Mouse (Mus musculus) megakaryocyte progenitor cell, adult 5-6 weeks (primary cell): ENCODE measurements around the gene Hoxd4. TPM values are rescaled to one million over a fixed set of nuclear protein-coding genes. Genes with fewer than 3 reads are reported as not detected.

Experiments used
- ATAC-seq: replicated peaks from 2 replicates; pipeline ENCODE4 v1.8.0; 2016; ENCODE audit warnings: mild to moderate bottlenecking, moderate TSS enrichment, inconsistent platforms; ENCODE audit not compliant: poor library complexity
- total RNA-seq, 2 experiments: library from RNA; stranded (forward) in 1 of 2; stranded (reverse) in 1 of 2; fragments of 157-497, 149-512 nt in 1 of 2; fragments of 200-1000 nt in 1 of 2; gene quantifications; 2 replicates each; pipeline versions ENCODE4 v1.2.3 to v1.2.4; 2015 to 2017

Gene Hoxd4
- total RNA-seq, 2 experiments from 2014 or later, result not detected

GRCm38 (mm10) chr2:74739869-74740268 is 28.1 kb downstream of the Hoxd4 start:
- ATAC-seq, result no peak

DNA sequence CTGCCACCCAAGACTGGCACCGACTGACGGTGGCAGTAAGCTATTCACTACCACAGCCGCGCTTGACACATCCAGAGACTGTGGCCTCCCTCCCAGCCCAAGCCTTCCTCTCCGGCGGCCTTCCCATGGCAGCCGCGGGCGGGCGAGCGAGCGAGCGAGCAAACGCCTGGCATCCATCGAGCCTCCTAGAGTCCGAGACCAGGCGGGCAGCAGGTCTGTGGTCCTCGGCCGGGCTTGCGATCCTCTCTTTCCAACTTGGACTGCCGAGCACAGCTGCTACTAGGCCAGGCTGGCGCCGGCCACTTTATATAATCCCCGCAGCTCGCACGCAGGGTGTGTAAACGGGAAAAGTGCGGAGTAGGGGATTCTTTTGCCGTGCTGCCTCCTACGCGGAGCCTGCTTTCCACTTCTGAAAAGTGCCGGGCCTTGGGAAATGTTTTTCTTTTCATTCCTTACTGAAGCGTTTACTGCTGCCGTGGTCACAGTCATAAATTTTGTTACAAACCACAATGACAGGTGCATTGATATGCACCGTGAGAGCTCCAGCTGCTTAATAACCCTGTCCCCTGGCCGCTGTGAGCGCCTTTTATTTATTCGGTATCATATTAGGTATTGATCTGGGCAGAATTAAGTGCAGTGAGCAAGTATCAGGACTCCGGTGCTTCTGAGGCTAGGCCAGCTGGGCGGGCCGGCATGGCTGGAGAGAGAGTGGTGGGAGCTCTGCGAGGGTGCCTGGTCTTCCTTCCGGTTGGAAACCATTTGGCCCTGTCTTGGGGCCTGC is 28.8 kb downstream of the Hoxd4 start:
- no peak for ATAC-seq

DNA sequence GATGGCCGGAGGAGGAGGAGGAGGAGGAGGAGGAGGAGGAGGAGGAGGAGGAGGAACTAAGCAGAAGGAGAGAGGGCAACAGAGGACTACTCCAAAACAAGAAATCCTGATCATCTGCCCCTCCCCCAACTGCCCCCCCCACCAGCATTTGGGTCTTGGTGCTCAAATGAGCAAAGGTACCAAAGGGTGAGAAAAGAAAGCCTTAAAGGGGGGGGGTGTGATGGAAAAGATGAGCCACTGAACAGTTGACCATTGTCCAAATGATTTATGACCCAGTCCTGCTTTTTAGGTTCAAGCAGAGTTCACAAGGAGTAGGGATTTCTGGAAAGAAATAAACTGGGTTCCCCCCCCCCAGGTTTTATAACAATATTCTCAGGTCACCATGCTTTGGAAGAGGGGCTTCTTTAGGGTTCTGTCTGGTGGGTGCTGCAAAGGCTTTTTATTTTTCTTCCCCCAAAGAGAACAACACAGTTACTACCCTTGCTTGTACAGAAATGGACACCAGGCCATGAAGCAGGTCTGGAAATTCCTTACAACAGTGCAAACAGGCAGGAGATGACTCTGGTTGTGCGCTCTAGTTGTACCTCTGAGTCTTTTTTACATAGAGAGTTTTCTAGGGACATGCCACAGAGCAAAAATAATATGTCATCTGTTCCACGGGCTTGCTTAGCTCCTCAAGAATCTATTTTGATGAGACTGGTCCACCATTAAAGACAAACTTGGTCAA is 29.7 kb downstream of the Hoxd4 start:
- ATAC-seq, result no peak

GRCm38 (mm10) chr2:74741979-74742277 is 30.2 kb downstream of the Hoxd4 start:
- no peak for ATAC-seq

GRCm38 (mm10) chr2:74745540-74746297 is 34.0 kb downstream of the Hoxd4 start:
- ATAC-seq, result no peak

GRCm38 (mm10) chr2:74746298-74746921 is 34.7 kb downstream of the Hoxd4 start:
- ATAC-seq, result 0 out of 2 replicates have a peak, but pooled peaks have one; percentile 29

- ATAC-seq, result no peak
Measured at GRCm38 (mm10) chr2:74747006-74747405, 35.3 kb downstream of the Hoxd4 start.

DNA sequence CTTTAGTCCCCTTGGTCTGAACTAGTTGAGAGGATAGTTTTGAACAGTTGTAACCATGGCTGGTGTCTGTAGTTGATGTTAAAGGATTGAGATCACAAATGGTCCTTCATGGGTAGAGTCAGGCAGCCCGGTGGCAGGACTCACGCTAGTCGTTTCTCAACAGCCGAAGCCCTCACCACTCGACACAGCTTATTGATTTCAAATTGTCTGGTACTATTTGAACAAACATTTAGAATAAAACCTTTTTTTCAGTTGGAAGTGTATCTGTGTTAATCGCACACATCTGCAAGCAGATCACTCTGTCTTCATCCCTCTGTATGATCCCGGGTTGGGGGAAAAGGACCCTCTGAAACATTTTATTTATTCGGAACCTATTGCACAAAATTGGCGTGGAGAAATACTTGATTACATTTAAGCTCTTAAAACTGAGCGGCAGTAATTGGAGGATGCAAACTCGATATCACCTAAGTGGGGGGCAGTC is 36.0 kb downstream of the Hoxd4 start:
- no peak for ATAC-seq

DNA sequence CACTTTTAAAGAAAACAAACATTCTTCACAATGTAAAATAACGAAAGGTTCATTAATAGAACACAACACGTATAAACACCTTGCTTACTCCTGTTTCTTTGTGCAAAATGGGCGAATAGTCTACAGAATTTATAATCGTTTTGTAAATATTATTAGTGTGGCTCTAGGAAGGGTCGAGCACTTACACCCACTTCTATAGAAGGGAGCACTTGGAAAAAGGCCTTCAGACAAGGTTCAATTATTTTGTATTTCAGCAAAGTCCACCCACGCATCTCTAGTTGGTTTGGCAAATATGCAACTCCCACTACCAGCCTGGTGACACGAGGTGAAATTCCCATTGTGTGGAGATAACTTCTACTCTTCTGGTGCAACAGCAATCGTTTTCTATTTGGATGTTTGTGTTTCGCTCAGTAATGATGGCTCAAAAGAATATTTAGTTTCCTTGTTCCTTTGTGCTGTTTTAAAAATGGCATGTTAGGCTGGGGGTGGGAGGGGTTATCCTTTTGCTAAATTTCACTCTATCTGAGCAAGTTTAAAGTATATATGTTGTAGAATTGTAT is 36.8 kb downstream of the Hoxd4 start:
- ATAC-seq, result no peak

- peak; percentile 53; the same call in 1 of the 2 replicates for ATAC-seq
Measured at GRCm38 (mm10) chr2:74749337-74750121, 37.8 kb downstream of the Hoxd4 start.

GRCm38 (mm10) chr2:74750731-74751250 is 39.1 kb downstream of the Hoxd4 start:
- ATAC-seq, result no peak

GRCm38 (mm10) chr2:74751861-74752260 is 40.1 kb downstream of the Hoxd4 start:
- ATAC-seq, result no peak

DNA sequence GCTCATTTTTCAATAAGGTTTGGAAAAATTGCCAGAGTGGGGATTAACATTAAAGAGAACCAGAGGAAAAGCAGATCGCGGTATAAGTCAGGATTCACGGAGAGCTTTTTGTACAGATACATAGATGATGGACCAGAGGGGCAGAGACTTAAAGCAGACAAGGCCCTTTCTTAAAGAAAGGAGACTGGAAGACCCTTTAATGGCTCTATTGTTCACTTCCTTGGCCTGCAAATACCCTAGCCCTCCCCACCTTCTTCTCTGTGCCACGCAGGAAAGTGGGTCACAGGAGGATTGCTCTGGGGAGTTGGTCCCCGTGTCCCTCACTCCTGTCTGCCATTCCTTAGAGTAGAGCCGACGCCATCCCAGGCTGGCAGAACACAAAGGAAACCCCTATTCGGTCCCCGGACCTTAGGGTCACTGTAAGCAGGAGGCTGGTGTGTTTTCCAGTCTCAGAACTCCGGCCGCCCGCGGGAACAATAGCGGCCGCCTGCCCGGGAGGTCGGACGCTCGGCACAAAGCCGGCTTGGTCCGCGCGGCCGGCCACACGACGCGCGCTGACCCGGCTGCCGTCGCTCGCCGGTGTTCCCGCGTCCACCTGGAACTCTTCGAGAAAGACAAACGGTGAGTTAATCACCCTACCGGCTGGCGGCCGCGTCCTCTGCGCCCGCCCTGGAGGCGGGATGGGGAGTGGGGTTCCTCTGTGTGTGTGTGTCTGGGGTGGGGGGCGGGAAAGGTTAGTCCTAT is 40.9 kb downstream of the Hoxd4 start:
- ATAC-seq, result no peak

- ATAC-seq, result no peak
Measured at GRCm38 (mm10) chr2:74753175-74753523, 41.4 kb downstream of the Hoxd4 start.

- ATAC-seq, result no peak
Measured at GRCm38 (mm10) chr2:74753711-74754110, 42.0 kb downstream of the Hoxd4 start.

DNA sequence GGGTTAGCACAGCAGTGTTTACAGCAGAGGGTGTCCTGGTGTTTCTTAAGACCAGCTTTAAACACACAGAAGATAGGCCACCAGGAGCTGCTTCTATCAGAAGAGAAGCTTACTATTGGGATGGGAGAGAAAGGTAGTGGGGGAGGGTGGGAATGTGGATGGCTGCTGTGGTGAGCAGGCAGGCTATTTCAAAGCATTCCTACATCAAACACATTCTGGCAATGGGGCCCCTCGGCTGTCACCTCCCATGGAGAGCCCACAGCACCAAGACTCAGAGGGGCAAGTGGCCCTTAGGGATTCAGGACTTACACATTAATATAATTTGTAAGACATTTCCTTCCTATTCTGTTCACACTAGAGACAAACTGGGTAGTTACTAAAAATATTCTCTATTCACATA is 48.4 kb downstream of the Hoxd4 start:
- no peak for ATAC-seq

DNA sequence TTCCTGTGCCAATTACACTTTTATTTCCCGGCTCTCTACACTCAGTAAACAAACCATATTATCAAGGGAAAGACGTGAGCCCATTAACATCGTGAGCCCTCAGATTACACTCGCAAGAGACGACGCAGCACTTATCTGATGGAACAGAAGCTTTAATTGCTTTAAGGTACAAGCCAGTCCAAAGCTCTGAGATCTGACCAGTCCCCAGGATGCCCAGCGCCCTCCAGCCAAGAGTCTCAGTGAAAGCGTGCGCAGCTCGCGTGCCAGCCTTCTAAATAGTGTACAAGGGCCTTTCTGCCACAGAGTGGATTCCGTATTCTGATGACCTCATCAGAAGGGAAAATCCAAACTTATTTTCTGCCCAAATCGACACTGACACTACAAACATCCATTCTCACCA is 50.2 kb downstream of the Hoxd4 start:
- ATAC-seq, result no peak

DNA sequence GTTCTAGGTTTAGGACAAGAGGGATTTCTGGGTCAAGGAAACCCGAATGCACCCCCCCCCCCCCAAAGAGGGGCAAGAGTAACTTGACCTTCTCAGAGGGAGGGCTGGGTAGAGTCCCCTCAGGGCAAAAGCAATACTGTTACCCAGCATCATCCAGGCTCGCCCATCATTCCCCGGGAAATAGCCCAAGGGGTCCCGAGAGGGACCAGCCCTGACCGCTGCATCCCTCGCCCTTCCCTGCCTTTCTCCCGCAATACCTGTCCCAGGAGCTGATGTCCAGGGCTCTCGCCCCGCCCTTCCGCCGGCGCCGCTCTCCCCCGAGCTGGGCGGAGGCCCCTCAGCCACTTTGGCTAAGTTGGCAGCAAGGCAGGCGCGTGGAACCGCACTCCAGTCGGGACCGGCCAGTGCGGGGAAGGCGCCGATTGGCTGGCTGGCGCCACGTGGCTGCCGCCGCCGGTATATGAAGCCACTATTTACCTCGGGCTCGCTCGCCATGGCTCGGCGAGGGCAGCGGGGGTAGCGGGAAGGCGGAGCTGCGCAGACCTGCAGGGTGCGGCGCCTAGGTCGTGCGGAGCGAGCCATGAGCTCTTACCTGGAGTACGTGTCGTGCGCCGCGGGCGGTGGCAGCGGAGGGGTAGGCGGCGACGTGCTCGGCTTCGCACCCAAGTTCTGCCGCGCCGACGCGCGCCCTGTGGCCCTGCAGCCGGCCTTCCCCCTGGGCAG is 51.0 kb downstream of the Hoxd4 start, which contains the start of gene Hoxd1:
Gene Hoxd1, plus strand, starts transcription at position 459 of the 723 bp plus-strand sequence.
- ATAC-seq, result peak; percentile 23; the same call in 1 of the 2 replicates
